Mouse (Mus musculus): ENCODE data around the gene Pcbd2. TPM values are rescaled to one million over a fixed set of nuclear protein-coding genes. Genes with fewer than 3 reads are reported as not detected.
"Not testable (repeated sequence)": the region's sequence is repeated elsewhere in the genome, so short reads cannot be mapped to it uniquely, and the experiment has no call there.

Gene Pcbd2
- 10 to 100 TPM; 18.2 to 25.7 TPM for total RNA-seq (2021)
- long read RNA-seq, experiment 1, transcript Pcbd2-201 (4 exons, 544 nt): major isoform, 7 of 18 reads
- long read RNA-seq, experiment 1, partial matches to known transcripts: 1 of 18 reads
- long read RNA-seq, experiment 1, other reads (novel, unspliced or antisense): 10 of 18 reads
- long read RNA-seq, experiment 2, transcript Pcbd2-201 (4 exons, 544 nt): major isoform, 13 of 18 reads
- long read RNA-seq, experiment 2, partial matches to known transcripts: 1 of 18 reads
- long read RNA-seq, experiment 2, other reads (novel, unspliced or antisense): 4 of 18 reads

GRCm38 (mm10) chr13:55727120-55727838 lies at the start of gene Pcbd2:
TSS of gene Pcbd2 (plus strand) at chr13:55727368.
- DNase-seq: peak; percentile 94
- Histone ChIP-seq H3K4me3 (peak within 1 kb of the TSS; percentile 87), H3K27ac (peak within 1 kb of the TSS; percentile 96)
- no peak for TF ChIP-seq CTCF (IDR thresholded peaks at IDR 0.05)
- intact Hi-C loops (cut with DNase I): loop anchor here (5.0 kb wide), 2 partner anchors 35 to 125 kb away; partner anchors contain the start of gene B230219D22Rik

- intact Hi-C loops (cut with DNase I): no loop called here
- no peak overlapping the region for H3K4me3 ChIP-seq
- no peak for TF ChIP-seq CTCF (IDR thresholded peaks at IDR 0.05)
- DNase-seq: no peak
- no peak overlapping the region for H3K27ac ChIP-seq
These were observed 45.0 kb upstream of the Pcbd2 start for GRCm38 (mm10) chr13:55682201-55682600.

- intact Hi-C loops (cut with DNase I): no loop called here
- no peak for DNase-seq
- H3K4me3 ChIP-seq: no peak overlapping the region
- TF ChIP-seq CTCF (IDR thresholded peaks at IDR 0.05): no peak
- no peak overlapping the region for H3K27ac ChIP-seq
These were observed 43.6 kb upstream of the Pcbd2 start for GRCm38 (mm10) chr13:55683581-55683980.

- no peak for DNase-seq
- no peak overlapping the region for H3K27ac ChIP-seq
- no peak for TF ChIP-seq CTCF (IDR thresholded peaks at IDR 0.05)
- no peak overlapping the region for H3K4me3 ChIP-seq
- intact Hi-C loops (cut with DNase I): no loop called here
These were observed 41.0 kb upstream of the Pcbd2 start for GRCm38 (mm10) chr13:55686107-55686633.

GRCm38 (mm10) chr13:55687927-55688602 lies 39.1 kb upstream of the Pcbd2 start:
- no peak for TF ChIP-seq CTCF (IDR thresholded peaks at IDR 0.05)
- Histone ChIP-seq H3K27ac (no peak overlapping the region), H3K4me3 (no peak overlapping the region)
- DNase-seq: no peak
- intact Hi-C loops (cut with DNase I): no loop called here

- DNase-seq: peak; percentile 93
- intact Hi-C loops (cut with DNase I): loop anchor here (5.0 kb wide), 2 partner anchors 35 to 50 kb away; partner anchors contain the start of gene Pcbd2
- no peak for TF ChIP-seq CTCF (IDR thresholded peaks at IDR 0.05)
- Histone ChIP-seq H3K27ac (peak within 1 kb of the TSS; percentile 98), H3K4me3 (peak within 1 kb of the TSS; percentile 99)
These were observed 34.5 kb upstream of the Pcbd2 start, which contains the start of gene B230219D22Rik for GRCm38 (mm10) chr13:55692535-55693242. TSS of gene B230219D22Rik (plus strand) at chr13:55693124.

GRCm38 (mm10) chr13:55693243-55693721 lies 33.9 kb upstream of the Pcbd2 start:
- Histone ChIP-seq H3K4me3 (peak overlapping the region; percentile 99), H3K27ac (peak overlapping the region; percentile 98)
- DNase-seq: no peak
- intact Hi-C loops (cut with DNase I): loop anchor here (5.0 kb wide), 2 partner anchors 34 to 51 kb away; partner anchors contain the start of gene Pcbd2
- TF ChIP-seq CTCF (IDR thresholded peaks at IDR 0.05): no peak

- Histone ChIP-seq H3K4me3 (peak overlapping the region; percentile 99), H3K27ac (peak overlapping the region; percentile 98)
- intact Hi-C loops (cut with DNase I): loop anchor here (5.0 kb wide), 2 partner anchors 33 to 52 kb away; partner anchors contain the start of gene Pcbd2
- no peak for DNase-seq
- no peak for TF ChIP-seq CTCF (IDR thresholded peaks at IDR 0.05)
These were observed 33.1 kb upstream of the Pcbd2 start for GRCm38 (mm10) chr13:55694110-55694509.

- DNase-seq; H3K27ac ChIP-seq; H3K4me3 ChIP-seq; intact Hi-C loops (cut with DNase I): not testable (repeated sequence)
These were observed 31.2 kb upstream of the Pcbd2 start for GRCm38 (mm10) chr13:55695989-55696388.

- no peak for DNase-seq
These were observed 22.9 kb upstream of the Pcbd2 start for GRCm38 (mm10) chr13:55704301-55704700.

GRCm38 (mm10) chr13:55712846-55713245 lies 14.3 kb upstream of the Pcbd2 start:
- no peak overlapping the region for H3K27ac ChIP-seq
- TF ChIP-seq CTCF (IDR thresholded peaks at IDR 0.05): no peak
- intact Hi-C loops (cut with DNase I): no loop called here
- no peak overlapping the region for H3K4me3 ChIP-seq
- no peak for DNase-seq

More at GRCm38 (mm10) chr13:55704301-55704700, 22.9 kb upstream of the Pcbd2 start:
- intact Hi-C loops (cut with DNase I): no loop called here
- no peak for TF ChIP-seq CTCF (IDR thresholded peaks at IDR 0.05)
- Histone ChIP-seq H3K27ac (no peak overlapping the region), H3K4me3 (no peak overlapping the region)

Measured in gastrocnemius, adult 2 months (tissue).